Comparison of ENCODE assay signal across 8 mouse cellular contexts in genomic region chr6:49227184-49227735, GRCm38 (mm10). TPM values are rescaled to one million over a fixed set of nuclear protein-coding genes. Genes with fewer than 3 reads are reported as not detected.
DNase-seq lines count a peak whose midpoint lies in the region; ATAC-seq lines count a peak whose summit lies in the region.

No protein-coding gene starts in this region.

- ATAC-seq in kidney, embryonic 14.5 days (ENCODE audit: low FRiP score, low TSS enrichment): no peak
- peak; percentile 62 for ATAC-seq in CD4-positive, CD25-positive, alpha-beta regulatory T cell, adult 4 months
- no peak for ATAC-seq in embryonic facial prominence, embryonic 13.5 days (ENCODE audit: insufficient number of reproducible peaks, insufficient read depth, low FRiP score, low TSS enrichment, low read depth)
- ATAC-seq in inflammation-experienced regulatory T-cells, adult 6 months: peak; percentile 76
- 0 out of 2 replicates have a peak, but pooled peaks have one; percentile 53 for ATAC-seq in midbrain, embryonic 13.5 days

- no peak overlapping the region; the same call in 1 of the 2 replicates for H3K4me2 ChIP-seq in kidney, embryonic 14.5 days (replicated peaks; ENCODE audit: low read depth, low read length)
- peak overlapping the region; percentile 48 for H3K4me2 ChIP-seq in embryonic facial prominence, embryonic 13.5 days
- no peak overlapping the region for H3K4me2 ChIP-seq in midbrain, embryonic 13.5 days (replicated peaks)

- H3K36me3 ChIP-seq in kidney, embryonic 14.5 days (ENCODE audit: control insufficient read depth, insufficient read depth, low read length): no peaks in the 10 kb centered on the region
- no peaks in the 10 kb centered on the region for H3K36me3 ChIP-seq in embryonic facial prominence, embryonic 13.5 days
- H3K36me3 ChIP-seq in midbrain, embryonic 13.5 days: no peaks in the 10 kb centered on the region

- WGBS in kidney, embryonic 14.5 days: 7% methylated on average over 15 of the region's 15 CpGs
- 7% methylated on average over 15 of the region's 15 CpGs for WGBS in embryonic facial prominence, embryonic 13.5 days
- 9% methylated on average over 15 of the region's 15 CpGs for WGBS in midbrain, embryonic 13.5 days

- H3K9ac ChIP-seq in kidney, embryonic 14.5 days (ENCODE audit: low read depth, low read length): no peak overlapping the region
- H3K9ac ChIP-seq in embryonic facial prominence, embryonic 13.5 days: no peak overlapping the region
- H3K9ac ChIP-seq in midbrain, embryonic 13.5 days (replicated peaks): no peak overlapping the region

- no peak overlapping the region for H3K4me3 ChIP-seq in kidney, embryonic 14.5 days (ENCODE audit: low read length)
- H3K4me3 ChIP-seq in embryonic facial prominence, embryonic 13.5 days: no peak overlapping the region; the same call in 1 of the 2 replicates
- no peak overlapping the region for H3K4me3 ChIP-seq in midbrain, embryonic 13.5 days (replicated peaks)

- no peaks in the 10 kb centered on the region for H3K27me3 ChIP-seq in kidney, embryonic 14.5 days (ENCODE audit: control insufficient read depth, insufficient read depth, low read length)
- no peaks in the 10 kb centered on the region for H3K27me3 ChIP-seq in embryonic facial prominence, embryonic 13.5 days
- no peaks in the 10 kb centered on the region for H3K27me3 ChIP-seq in midbrain, embryonic 13.5 days

- peak; percentile 33 for DNase-seq in kidney, adult 18-20 months
- DNase-seq in frontal cortex, postnatal 36 days (ENCODE audit: low spot score in 2 of 2): no peak
- no peak for DNase-seq in urinary bladder, postnatal 4 days (ENCODE audit: low spot score in 2 of 2)

- no peaks in the 10 kb centered on the region for H3K9me3 ChIP-seq in kidney, embryonic 14.5 days (ENCODE audit: control insufficient read depth, low read length)
- H3K9me3 ChIP-seq in embryonic facial prominence, embryonic 13.5 days: no peaks in the 10 kb centered on the region
- H3K9me3 ChIP-seq in midbrain, embryonic 13.5 days: no peaks in the 10 kb centered on the region

- H3K27ac ChIP-seq in kidney, embryonic 14.5 days (ENCODE audit: low read depth, low read length): no peak overlapping the region
- H3K27ac ChIP-seq in embryonic facial prominence, embryonic 13.5 days: no peak overlapping the region
- no peak overlapping the region for H3K27ac ChIP-seq in midbrain, embryonic 13.5 days

- H3K4me1 ChIP-seq in kidney, embryonic 14.5 days (ENCODE audit: control insufficient read depth, insufficient read depth, low read length): 0 out of 2 replicates have a peak, but pooled peaks cover 5% of the 10 kb centered on the region
- H3K4me1 ChIP-seq in embryonic facial prominence, embryonic 13.5 days: no peaks in the 10 kb centered on the region
- H3K4me1 ChIP-seq in midbrain, embryonic 13.5 days (replicated peaks): no peaks in the 10 kb centered on the region

RNA-seq across cellular contexts. Expression of gene Igf2bp3, which starts 12.5 kb away (rescaled TPM):
- polyA plus RNA-seq in kidney, embryonic 14.5 days (2014; fragmentation: Nextera tagmentation; extraction: Ambion mirVana): 56.0 and 73.4 TPM in 2 replicates
- 1 to 10 TPM; 1.2 to 3.0 TPM for polyA plus RNA-seq in CD4-positive, CD25-positive, alpha-beta regulatory T cell, adult 4 months (2017; shearing (Covaris generic))
- polyA plus RNA-seq in embryonic facial prominence, embryonic 13.5 days (2015; fragmentation: Nextera tagmentation; extraction: Ambion mirVana): 69.9 and 75.5 TPM in 2 replicates
- 1 to 10 TPM; 4.6 to 5.2 (median 5.1) TPM for polyA plus RNA-seq in inflammation-experienced regulatory T-cells, adult 6 months (2017; shearing (Covaris generic))
- 53.7 and 57.8 TPM in 2 replicates for polyA plus RNA-seq in midbrain, embryonic 13.5 days (2015; fragmentation: Nextera tagmentation; extraction: Ambion mirVana)

RNA-seq across cellular contexts. Expression of gene Tra2a, which starts 36.6 kb away (rescaled TPM):
- 60.1 and 136 TPM in 2 replicates for polyA plus RNA-seq in kidney, embryonic 14.5 days (2014; fragmentation: Nextera tagmentation; extraction: Ambion mirVana)
- 10 to 100 TPM; 37.2 to 48.8 TPM for polyA plus RNA-seq in CD4-positive, CD25-positive, alpha-beta regulatory T cell, adult 4 months (2017; shearing (Covaris generic))
- polyA plus RNA-seq in embryonic facial prominence, embryonic 13.5 days (2015; fragmentation: Nextera tagmentation; extraction: Ambion mirVana): 136 and 143 TPM in 2 replicates
- polyA plus RNA-seq in inflammation-experienced regulatory T-cells, adult 6 months (2017; shearing (Covaris generic)): 10 to 100 TPM; 30.2 to 49.2 (median 34.7) TPM
- 160 and 164 TPM in 2 replicates for polyA plus RNA-seq in midbrain, embryonic 13.5 days (2015; fragmentation: Nextera tagmentation; extraction: Ambion mirVana)

Comparison
In these comparisons a context has a peak if more than half of its experiments do, and no peak if none do; other contexts are left out.
1. ATAC-seq: peak in CD4-positive, CD25-positive, alpha-beta regulatory T cell, adult 4 months (single experiment), inflammation-experienced regulatory T-cells, adult 6 months (single experiment) and midbrain, embryonic 13.5 days (single experiment); none in kidney, embryonic 14.5 days (single experiment) and embryonic facial prominence, embryonic 13.5 days (single experiment).